Mouse (Mus musculus) bone marrow macrophage, adult 2 months (primary cell): ENCODE measurements around the gene Csgalnact2.

Experiments
- CTCF ChIP-seq: IDR thresholded peaks from 2 replicates; pipeline ENCODE4 v1.5.1; 2012; ENCODE audit warnings: low read depth, mild to moderate bottlenecking, low read length, moderate library complexity
- POLR2A ChIP-seq: IDR thresholded peaks from 2 replicates; pipeline ENCODE4 v1.6.1; 2012; ENCODE audit warnings: mild to moderate bottlenecking, low read depth, low read length, borderline replicate concordance

GRCm38 (mm10) chr6:118071416-118071815 is 67.5 kb downstream of the Csgalnact2 start:
- no peak for TF ChIP-seq POLR2A
- no peak for TF ChIP-seq CTCF
